Mouse (Mus musculus): ENCODE results near the gene Cyb5d1.

GRCm38 (mm10) chr11:69369990-69370816 is 25.2 kb downstream of the Cyb5d1 start:
- no peak for TF ChIP-seq CTCF (IDR thresholded peaks at IDR 0.05)
- no peak for TF ChIP-seq POLR2A (IDR thresholded peaks at IDR 0.05; ENCODE audit: insufficient read depth, low read depth, low read length)

All from heart, adult 2 months (tissue).